Mouse (Mus musculus) layer of hippocampus, adult 9-10 months (tissue): ENCODE measurements around the gene Prdm12.

Experiments
- DNase-seq: peaks from one replicate; pipeline ENCODE4 v3.0.0; 2022; ENCODE audit warnings: low spot score

Prdm12 gene

GRCm38 (mm10) chr2:31639901-31640608 lies at the start of gene Prdm12:
TSS of gene Prdm12 (plus strand) at chr2:31640037.
- DNase-seq: no peak

- no peak for DNase-seq
These were observed 47.9 kb upstream of the Prdm12 start for GRCm38 (mm10) chr2:31591799-31592484.

GRCm38 (mm10) chr2:31607555-31607954 lies 32.3 kb upstream of the Prdm12 start:
- no peak for DNase-seq

GRCm38 (mm10) chr2:31609859-31610261 lies 30.0 kb upstream of the Prdm12 start:
- DNase-seq: no peak

GRCm38 (mm10) chr2:31610922-31611321 lies 28.9 kb upstream of the Prdm12 start:
- no peak for DNase-seq

GRCm38 (mm10) chr2:31611400-31611799 lies 28.4 kb upstream of the Prdm12 start:
- DNase-seq: no peak

- no peak for DNase-seq
These were observed 27.2 kb upstream of the Prdm12 start for GRCm38 (mm10) chr2:31612627-31613026.

- DNase-seq: no peak
These were observed 26.1 kb upstream of the Prdm12 start for GRCm38 (mm10) chr2:31613781-31614180.

- no peak for DNase-seq
These were observed 21.2 kb upstream of the Prdm12 start for GRCm38 (mm10) chr2:31618484-31619161.

- DNase-seq: no peak
These were observed 20.6 kb upstream of the Prdm12 start for GRCm38 (mm10) chr2:31619208-31619607.

- DNase-seq: no peak
These were observed 6.3 kb upstream of the Prdm12 start for GRCm38 (mm10) chr2:31633531-31633930.

GRCm38 (mm10) chr2:31635281-31636137 lies 4.3 kb upstream of the Prdm12 start:
- no peak for DNase-seq

GRCm38 (mm10) chr2:31636138-31636741 lies 3.6 kb upstream of the Prdm12 start:
- DNase-seq: no peak

GRCm38 (mm10) chr2:31636742-31637141 lies 3.1 kb upstream of the Prdm12 start:
- no peak for DNase-seq

GRCm38 (mm10) chr2:31637311-31637710 lies 2.5 kb upstream of the Prdm12 start:
- no peak for DNase-seq

GRCm38 (mm10) chr2:31637807-31638206 lies 2.0 kb upstream of the Prdm12 start:
- DNase-seq: no peak

- no peak for DNase-seq
These were observed 1.0 kb upstream of the Prdm12 start for GRCm38 (mm10) chr2:31638581-31639465.

GRCm38 (mm10) chr2:31639466-31639760 lies 424 bp upstream of the Prdm12 start:
- DNase-seq: no peak

GRCm38 (mm10) chr2:31640609-31641507 lies 1.0 kb downstream of the Prdm12 start:
- no peak for DNase-seq

GRCm38 (mm10) chr2:31641508-31641830 lies 1.6 kb downstream of the Prdm12 start:
- DNase-seq: no peak
